Mouse (Mus musculus): ENCODE measurements around the gene Dennd6b. TPM values are rescaled to one million over a fixed set of nuclear protein-coding genes. Genes with fewer than 3 reads are reported as not detected.

Gene Dennd6b
- polyA plus RNA-seq, 1 experiment: 9.1 TPM

- Histone ChIP-seq H3K4me1 (ENCODE audit: control insufficient read depth, insufficient read depth, low read length) (peaks cover 2% of the 10 kb centered on the region), H3K9ac (ENCODE audit: low read depth, poor library complexity, severe bottlenecking) (peak overlapping the region; percentile 4; the same call in 1 of the 2 replicates), H3K9me3 (replicated peaks; ENCODE audit: control insufficient read depth, insufficient read depth, low read length, poor library complexity, severe bottlenecking) (no peaks in the 10 kb centered on the region), H3K36me3 (ENCODE audit: control insufficient read depth, insufficient read depth, low read length, poor library complexity, severe bottlenecking) (no peaks in the 10 kb centered on the region), H3K27ac (ENCODE audit: insufficient read depth, low read length) (no peak overlapping the region; the same call in 1 of the 2 replicates), H3K4me3 (ENCODE audit: low read depth, low read length) (peak overlapping the region; percentile 20; the same call in 1 of the 2 replicates), H3K27me3 (ENCODE audit: control insufficient read depth, insufficient read depth, low read length, poor library complexity, severe bottlenecking) (no peaks in the 10 kb centered on the region)
- TF ChIP-seq CTCF (IDR thresholded peaks at IDR 0.05; ENCODE audit: low read depth, low read length) (no peak), EP300 (IDR thresholded peaks at IDR 0.05; ENCODE audit: insufficient read depth, low read depth, low read length) (no peak), POLR2A (IDR thresholded peaks at IDR 0.05; ENCODE audit: insufficient read depth, low read length) (no peak)
Measured at GRCm38 (mm10) chr15:89209886-89210761, 13.8 kb upstream of the Dennd6b start.

DNA sequence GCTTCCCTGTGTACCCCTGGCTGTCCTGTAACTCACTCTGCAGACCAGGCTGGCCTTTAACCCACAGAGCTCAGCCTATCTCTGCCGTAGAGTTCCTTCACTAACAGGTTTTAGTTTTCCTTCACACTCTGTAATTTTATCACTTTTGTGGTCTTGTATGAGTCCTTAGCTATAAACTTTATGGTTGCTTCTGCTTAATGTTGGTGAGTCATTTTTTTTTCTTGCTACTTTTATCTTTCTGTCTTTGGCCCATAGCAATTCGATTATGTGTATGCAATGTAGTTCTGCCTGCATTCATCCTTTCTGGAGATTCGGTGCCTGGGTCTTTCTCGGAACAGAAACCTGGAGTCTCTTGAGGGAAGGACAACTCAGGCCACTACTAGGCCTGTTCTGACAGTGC, 11.2 kb upstream of the Dennd6b start:
- peaks cover 2% of the 10 kb centered on the region for H3K4me1 ChIP-seq (ENCODE audit: control insufficient read depth, insufficient read depth, low read length)
- no peaks in the 10 kb centered on the region for H3K36me3 ChIP-seq (ENCODE audit: control insufficient read depth, insufficient read depth, low read length, poor library complexity, severe bottlenecking)
- H3K27ac ChIP-seq (ENCODE audit: insufficient read depth, low read length): no peak overlapping the region
- H3K9ac ChIP-seq (ENCODE audit: low read depth, poor library complexity, severe bottlenecking): no peak overlapping the region
- TF ChIP-seq POLR2A (IDR thresholded peaks at IDR 0.05; ENCODE audit: insufficient read depth, low read length) (no peak), EP300 (IDR thresholded peaks at IDR 0.05; ENCODE audit: insufficient read depth, low read depth, low read length) (no peak), CTCF (IDR thresholded peaks at IDR 0.05; ENCODE audit: low read depth, low read length) (no peak)
- no peaks in the 10 kb centered on the region for H3K27me3 ChIP-seq (ENCODE audit: control insufficient read depth, insufficient read depth, low read length, poor library complexity, severe bottlenecking)
- H3K4me3 ChIP-seq (ENCODE audit: low read depth, low read length): no peak overlapping the region
- H3K9me3 ChIP-seq (replicated peaks; ENCODE audit: control insufficient read depth, insufficient read depth, low read length, poor library complexity, severe bottlenecking): no peaks in the 10 kb centered on the region; the same call in 1 of the 2 replicates

GRCm38 (mm10) chr15:89197056-89197455, 760 bp upstream of the Dennd6b start:
- H3K27ac ChIP-seq (ENCODE audit: insufficient read depth, low read length): no peak overlapping the region
- H3K4me1 ChIP-seq (ENCODE audit: control insufficient read depth, insufficient read depth, low read length): no peaks in the 10 kb centered on the region
- no peaks in the 10 kb centered on the region for H3K36me3 ChIP-seq (ENCODE audit: control insufficient read depth, insufficient read depth, low read length, poor library complexity, severe bottlenecking)
- peak overlapping the region; percentile 60 for H3K4me3 ChIP-seq (ENCODE audit: low read depth, low read length)
- no peak for TF ChIP-seq CTCF (IDR thresholded peaks at IDR 0.05; ENCODE audit: low read depth, low read length)
- no peaks in the 10 kb centered on the region for H3K27me3 ChIP-seq (ENCODE audit: control insufficient read depth, insufficient read depth, low read length, poor library complexity, severe bottlenecking)
- H3K9me3 ChIP-seq (replicated peaks; ENCODE audit: control insufficient read depth, insufficient read depth, low read length, poor library complexity, severe bottlenecking): no peaks in the 10 kb centered on the region
- H3K9ac ChIP-seq (ENCODE audit: low read depth, poor library complexity, severe bottlenecking): peak overlapping the region; percentile 35

DNA sequence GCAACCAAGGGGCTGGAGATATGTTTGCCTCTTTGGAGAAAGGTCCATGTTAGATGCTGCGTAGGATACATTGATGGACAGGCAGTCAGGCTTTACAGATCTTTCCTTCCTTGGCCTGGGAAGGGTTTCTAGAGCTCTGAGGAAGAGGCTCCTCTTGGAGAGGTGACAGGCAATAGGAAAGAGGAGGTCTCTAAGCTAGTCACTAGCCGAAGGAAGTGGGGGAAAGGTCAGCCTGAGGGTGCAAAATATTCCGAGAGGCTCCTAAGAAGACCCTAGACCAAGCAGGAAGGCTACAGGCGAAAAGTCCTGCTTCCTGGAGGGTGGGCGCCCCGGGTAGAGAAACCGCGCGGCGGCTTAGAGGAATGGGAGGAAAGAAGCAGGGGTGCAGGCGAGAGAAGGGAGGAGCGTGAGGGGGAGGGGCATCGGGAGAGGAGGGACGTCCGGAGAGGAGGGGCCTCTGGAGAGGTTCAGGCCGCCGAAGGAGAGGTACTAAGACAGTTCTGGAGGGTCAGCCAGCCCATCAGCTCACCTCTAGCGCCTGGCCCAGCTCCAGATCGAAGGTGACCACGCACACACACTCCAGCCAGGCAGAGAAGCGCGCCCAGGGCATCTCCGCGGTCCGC, 495 bp downstream of the Dennd6b start:
- H3K27me3 ChIP-seq (ENCODE audit: control insufficient read depth, insufficient read depth, low read length, poor library complexity, severe bottlenecking): no peaks in the 10 kb centered on the region
- H3K4me3 ChIP-seq (ENCODE audit: low read depth, low read length): peak overlapping the region; percentile 97
- peak overlapping the region; percentile 96 for H3K9ac ChIP-seq (ENCODE audit: low read depth, poor library complexity, severe bottlenecking)
- H3K9me3 ChIP-seq (replicated peaks; ENCODE audit: control insufficient read depth, insufficient read depth, low read length, poor library complexity, severe bottlenecking): no peaks in the 10 kb centered on the region
- H3K4me1 ChIP-seq (ENCODE audit: control insufficient read depth, insufficient read depth, low read length): no peaks in the 10 kb centered on the region
- no peaks in the 10 kb centered on the region for H3K36me3 ChIP-seq (ENCODE audit: control insufficient read depth, insufficient read depth, low read length, poor library complexity, severe bottlenecking)
- no peak for TF ChIP-seq EP300 (IDR thresholded peaks at IDR 0.05; ENCODE audit: insufficient read depth, low read depth, low read length)
- TF ChIP-seq POLR2A (IDR thresholded peaks at IDR 0.05; ENCODE audit: insufficient read depth, low read length): peak; percentile 64
- TF ChIP-seq CTCF (IDR thresholded peaks at IDR 0.05; ENCODE audit: low read depth, low read length): no peak
- H3K27ac ChIP-seq (ENCODE audit: insufficient read depth, low read length): peak overlapping the region; percentile 89

GRCm38 (mm10) chr15:89195261-89195681, 1.0 kb downstream of the Dennd6b start:
- Histone ChIP-seq H3K4me3 (ENCODE audit: low read depth, low read length) (peak overlapping the region; percentile 97), H3K9ac (ENCODE audit: low read depth, poor library complexity, severe bottlenecking) (peak overlapping the region; percentile 96), H3K27me3 (ENCODE audit: control insufficient read depth, insufficient read depth, low read length, poor library complexity, severe bottlenecking) (no peaks in the 10 kb centered on the region), H3K4me1 (ENCODE audit: control insufficient read depth, insufficient read depth, low read length) (no peaks in the 10 kb centered on the region), H3K9me3 (replicated peaks; ENCODE audit: control insufficient read depth, insufficient read depth, low read length, poor library complexity, severe bottlenecking) (no peaks in the 10 kb centered on the region), H3K36me3 (ENCODE audit: control insufficient read depth, insufficient read depth, low read length, poor library complexity, severe bottlenecking) (no peaks in the 10 kb centered on the region), H3K27ac (ENCODE audit: insufficient read depth, low read length) (no peak overlapping the region)
- no peak for TF ChIP-seq EP300 (IDR thresholded peaks at IDR 0.05; ENCODE audit: insufficient read depth, low read depth, low read length)
- no peak for TF ChIP-seq POLR2A (IDR thresholded peaks at IDR 0.05; ENCODE audit: insufficient read depth, low read length)
- TF ChIP-seq CTCF (IDR thresholded peaks at IDR 0.05; ENCODE audit: low read depth, low read length): no peak

GRCm38 (mm10) chr15:89184937-89185227, 11.4 kb downstream of the Dennd6b start:
- Histone ChIP-seq H3K4me1 (ENCODE audit: control insufficient read depth, insufficient read depth, low read length) (no peaks in the 10 kb centered on the region), H3K4me3 (ENCODE audit: low read depth, low read length) (no peak overlapping the region), H3K9ac (ENCODE audit: low read depth, poor library complexity, severe bottlenecking) (no peak overlapping the region), H3K9me3 (replicated peaks; ENCODE audit: control insufficient read depth, insufficient read depth, low read length, poor library complexity, severe bottlenecking) (no peaks in the 10 kb centered on the region), H3K27ac (ENCODE audit: insufficient read depth, low read length) (no peak overlapping the region), H3K36me3 (ENCODE audit: control insufficient read depth, insufficient read depth, low read length, poor library complexity, severe bottlenecking) (no peaks in the 10 kb centered on the region), H3K27me3 (ENCODE audit: control insufficient read depth, insufficient read depth, low read length, poor library complexity, severe bottlenecking) (no peaks in the 10 kb centered on the region)
- TF ChIP-seq POLR2A (IDR thresholded peaks at IDR 0.05; ENCODE audit: insufficient read depth, low read length) (no peak), CTCF (IDR thresholded peaks at IDR 0.05; ENCODE audit: low read depth, low read length) (no peak), EP300 (IDR thresholded peaks at IDR 0.05; ENCODE audit: insufficient read depth, low read depth, low read length) (no peak)
